Mouse (Mus musculus) left cerebral cortex, postnatal 10 days (tissue): ENCODE measurements around the gene Olfr1128. TPM values are rescaled to one million over a fixed set of nuclear protein-coding genes. Genes with fewer than 3 reads are reported as not detected.
"Not testable (repeated sequence)": the region's sequence is repeated elsewhere in the genome, so short reads cannot be mapped to it uniquely, and the experiment has no call there.

Experiments used
- DNase-seq, 2 experiments: peaks; one replicate each; pipeline ENCODE4 v3.0.0; 2021 to 2022; ENCODE audit warnings: low spot score in 2 of 2, mixed read lengths in 1 of 2; ENCODE audit errors: extremely low spot score in 1 of 2
- intact Hi-C: fragments of 180-260 bp; cut with DNase I; formaldehyde crosslinking; loops from one replicate; pipeline ENCODE4 v1.15.1; 2025
- total RNA-seq, 2 experiments: library from RNA; stranded (reverse); gene quantifications; 2 replicates each; pipeline ENCODE4 v1.2.3; 2021

The Olfr1128 gene
- not detected for total RNA-seq

GRCm38 (mm10) chr2:87545442-87545841 is at the start of gene Olfr1128:
TSS of gene Olfr1128 (minus strand) at chr2:87545542.
- intact Hi-C loops, result no loop called here
- no peak for DNase-seq

GRCm38 (mm10) chr2:87573602-87574001 is 28.3 kb upstream of the Olfr1128 start, which contains the start of gene Olfr1129:
TSS of gene Olfr1129 (plus strand) at chr2:87573902.
- DNase-seq, intact Hi-C loops: not testable (repeated sequence)

GRCm38 (mm10) chr2:87534826-87535225 is 10.5 kb downstream of the Olfr1128 start:
- intact Hi-C loops, result no loop called here
- DNase-seq, result no peak

GRCm38 (mm10) chr2:87531496-87531895 is 13.8 kb downstream of the Olfr1128 start, which contains the start of gene Olfr153:
TSS of gene Olfr153 (plus strand) at chr2:87531796.
- intact Hi-C loops, result no loop called here
- DNase-seq, result no peak

GRCm38 (mm10) chr2:87525899-87526616 is 19.3 kb downstream of the Olfr1128 start:
- intact Hi-C loops, DNase-seq: not testable (repeated sequence)

GRCm38 (mm10) chr2:87520651-87521050 is 24.7 kb downstream of the Olfr1128 start:
- DNase-seq, result no peak
- intact Hi-C loops, result no loop called here

GRCm38 (mm10) chr2:87516581-87516980 is 28.8 kb downstream of the Olfr1128 start:
- no peak for DNase-seq
- intact Hi-C loops, result no loop called here

- intact Hi-C loops, result no loop called here
- no peak for DNase-seq
These were observed 29.8 kb downstream of the Olfr1128 start for GRCm38 (mm10) chr2:87515457-87516060.

- DNase-seq, result no peak
- intact Hi-C loops, result no loop called here
These were observed 30.3 kb downstream of the Olfr1128 start for GRCm38 (mm10) chr2:87515046-87515445.

GRCm38 (mm10) chr2:87506265-87506664 is 39.1 kb downstream of the Olfr1128 start, which contains the start of gene Pramel6:
TSS of gene Pramel6 (plus strand) at chr2:87506565.
- DNase-seq, result no peak
- intact Hi-C loops, result no loop called here

GRCm38 (mm10) chr2:87496993-87497392 is 48.3 kb downstream of the Olfr1128 start, which contains the start of gene Pramel7:
TSS of gene Pramel7 (minus strand) at chr2:87497093.
- intact Hi-C loops, DNase-seq: not testable (repeated sequence)

Other genes starting within 250 kb of the Olfr1128 start
- not detected for gene Olfr1118, start 238.0 kb downstream of the Olfr1128 start, total RNA-seq
- gene Olfr1120, start 190.7 kb downstream of the Olfr1128 start, total RNA-seq, result not detected
- gene Olfr1121, start 175.6 kb downstream of the Olfr1128 start, total RNA-seq, result not detected
- gene Olfr1122, start 159.7 kb downstream of the Olfr1128 start, total RNA-seq, result not detected
- gene Olfr1123, start 128.9 kb downstream of the Olfr1128 start, total RNA-seq, result not detected
- not detected for gene Olfr1124, start 115.3 kb downstream of the Olfr1128 start, total RNA-seq
- gene Olfr1126, start 91.6 kb downstream of the Olfr1128 start, total RNA-seq, result not detected
- gene Pramel7, start 48.4 kb downstream of the Olfr1128 start, total RNA-seq, result not detected
- not detected for gene Pramel6, start 39.0 kb downstream of the Olfr1128 start, total RNA-seq
- gene Olfr153, start 13.7 kb downstream of the Olfr1128 start, total RNA-seq, result not detected
- not detected for gene Olfr1129, start 28.4 kb upstream of the Olfr1128 start, total RNA-seq
- gene Olfr1130, start 60.7 kb upstream of the Olfr1128 start, total RNA-seq, result not detected
- gene Olfr1131, start 81.6 kb upstream of the Olfr1128 start, total RNA-seq, result not detected
- gene Olfr1132, start 92.0 kb upstream of the Olfr1128 start, total RNA-seq, result not detected
- gene Olfr1133, start 101.8 kb upstream of the Olfr1128 start, total RNA-seq, result not detected
- not detected for gene Olfr1134, start 112.9 kb upstream of the Olfr1128 start, total RNA-seq
- gene Olfr1135, start 128.1 kb upstream of the Olfr1128 start, total RNA-seq, result not detected
- gene Olfr1136, start 148.4 kb upstream of the Olfr1128 start, total RNA-seq, result not detected
- not detected for gene Olfr1137, start 167.6 kb upstream of the Olfr1128 start, total RNA-seq
- not detected for gene Olfr1138, start 194.4 kb upstream of the Olfr1128 start, total RNA-seq
- not detected for gene Olfr1140, start 198.2 kb upstream of the Olfr1128 start, total RNA-seq
- gene Olfr1141, start 208.4 kb upstream of the Olfr1128 start, total RNA-seq, result not detected
- gene Olfr152, start 233.9 kb upstream of the Olfr1128 start, total RNA-seq, result not detected